Mouse (Mus musculus) embryonic facial prominence, embryonic 12.5 days (tissue): Measurements from ENCODE around the gene Ust. TPM values are rescaled to one million over a fixed set of nuclear protein-coding genes. Genes with fewer than 3 reads are reported as not detected.

ENCODE experiments used
- ATAC-seq: fragments of 200-750 bp; cut with Nextera tagmentation; 2 replicates; pipeline ENCODE4 v1.8.0; 2017; ENCODE audit not compliant: insufficient number of reproducible peaks, insufficient read depth, low FRiP score, low TSS enrichment
- H3K27ac ChIP-seq: fragments of 300-500 bp; sonication (generic); 2 replicates; pipeline ENCODE4 v1.5.1; 2016; ENCODE audit warnings: mild to moderate bottlenecking
- H3K27me3 ChIP-seq: fragments of 300-500 bp; sonication (generic); 2 replicates; pipeline ENCODE4 v1.6.1; 2016; ENCODE audit warnings: mild to moderate bottlenecking, moderate library complexity
- H3K36me3 ChIP-seq: fragments of 300-500 bp; sonication (generic); 2 replicates; pipeline ENCODE4 v1.6.1; 2016; ENCODE audit warnings: mild to moderate bottlenecking
- H3K4me1 ChIP-seq: fragments of 300-500 bp; sonication (generic); 2 replicates; pipeline ENCODE4 v1.6.1; 2016
- H3K4me2 ChIP-seq: fragments of 300-500 bp; sonication (generic); replicated peaks from 2 replicates; pipeline ENCODE4 v1.6.1; 2016; ENCODE audit warnings: mild to moderate bottlenecking, moderate library complexity
- H3K4me3 ChIP-seq: fragments of 300-500 bp; sonication (generic); 2 replicates; pipeline ENCODE4 v1.5.1; 2016; ENCODE audit warnings: mild to moderate bottlenecking
- H3K9ac ChIP-seq: fragments of 300-500 bp; sonication (generic); 2 replicates; pipeline ENCODE4 v1.6.1; 2016; ENCODE audit warnings: mild to moderate bottlenecking, moderate library complexity
- H3K9me3 ChIP-seq: fragments of 300-500 bp; sonication (generic); 2 replicates; pipeline ENCODE4 v1.6.1; 2016; ENCODE audit warnings: mild to moderate bottlenecking, moderate library complexity
- WGBS: fragments of 180-500 bp; shearing (Covaris S2); methylation state at CpG from one replicate; pipeline ENCODE4 v1.1.7; 2016; 5-methylcytosine and 5-hydroxymethylcytosine counted together
- polyA plus RNA-seq: library from polyadenylated mRNA; unstranded; fragments of >200 nt; fragmentation: Nextera tagmentation; extraction: Ambion mirVana; gene quantifications from 2 replicates; pipeline ENCODE4 v1.2.1, GENCODE M21; 2016

Gene Ust
- polyA plus RNA-seq, 1 experiment from 2014 or later, result 7.3 TPM

DNA sequence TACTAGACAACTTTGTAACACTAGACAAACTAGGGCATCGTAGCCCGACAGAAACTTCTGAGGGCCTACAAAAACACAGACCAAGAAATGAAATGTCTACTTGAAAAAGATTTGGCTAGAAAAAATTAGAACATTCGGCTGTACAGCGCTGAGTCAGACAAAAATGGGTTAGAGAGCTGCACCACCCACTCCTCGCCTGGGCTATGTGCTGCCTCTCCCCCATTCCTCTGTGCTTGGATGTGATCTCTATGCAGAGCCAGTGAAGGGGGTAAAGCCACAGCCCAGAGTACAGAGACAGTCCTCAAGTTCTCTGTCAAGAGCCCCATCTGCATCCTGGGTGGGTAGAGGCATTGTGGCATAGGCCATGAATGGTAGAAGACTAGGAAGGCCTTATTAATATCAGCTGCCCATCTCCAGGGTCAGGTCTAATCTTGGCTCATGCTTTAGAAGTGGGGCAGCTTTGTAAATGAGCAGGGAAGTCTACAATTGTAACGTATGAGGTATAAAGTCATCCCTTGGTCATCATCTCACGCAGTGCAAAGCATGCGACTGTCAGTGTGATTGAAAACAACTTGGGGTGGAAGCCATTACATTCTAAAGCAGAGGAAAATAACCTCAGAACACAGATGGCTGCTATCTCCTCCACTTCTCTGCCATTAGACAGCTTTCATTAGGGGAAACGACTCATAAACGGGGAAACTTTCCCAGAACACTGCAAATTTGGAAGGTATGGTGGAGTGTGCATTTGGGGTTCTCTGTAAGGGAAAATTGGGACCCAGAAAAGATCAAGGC is 281.6 kb downstream of the Ust start:
- Histone ChIP-seq H3K9me3 (0 out of 2 replicates have a peak, but pooled peaks cover 4% of the 10 kb centered on the region), H3K27me3 (no peaks in the 10 kb centered on the region), H3K4me3 (no peak overlapping the region), H3K4me2 (no peak overlapping the region), H3K27ac (no peak overlapping the region), H3K9ac (no peak overlapping the region), H3K36me3 (no peaks in the 10 kb centered on the region), H3K4me1 (no peaks in the 10 kb centered on the region; the same call in 1 of the 2 replicates)
- 89% methylated on average over 10 of the region's 10 CpGs for WGBS
- ATAC-seq, result no peak

DNA sequence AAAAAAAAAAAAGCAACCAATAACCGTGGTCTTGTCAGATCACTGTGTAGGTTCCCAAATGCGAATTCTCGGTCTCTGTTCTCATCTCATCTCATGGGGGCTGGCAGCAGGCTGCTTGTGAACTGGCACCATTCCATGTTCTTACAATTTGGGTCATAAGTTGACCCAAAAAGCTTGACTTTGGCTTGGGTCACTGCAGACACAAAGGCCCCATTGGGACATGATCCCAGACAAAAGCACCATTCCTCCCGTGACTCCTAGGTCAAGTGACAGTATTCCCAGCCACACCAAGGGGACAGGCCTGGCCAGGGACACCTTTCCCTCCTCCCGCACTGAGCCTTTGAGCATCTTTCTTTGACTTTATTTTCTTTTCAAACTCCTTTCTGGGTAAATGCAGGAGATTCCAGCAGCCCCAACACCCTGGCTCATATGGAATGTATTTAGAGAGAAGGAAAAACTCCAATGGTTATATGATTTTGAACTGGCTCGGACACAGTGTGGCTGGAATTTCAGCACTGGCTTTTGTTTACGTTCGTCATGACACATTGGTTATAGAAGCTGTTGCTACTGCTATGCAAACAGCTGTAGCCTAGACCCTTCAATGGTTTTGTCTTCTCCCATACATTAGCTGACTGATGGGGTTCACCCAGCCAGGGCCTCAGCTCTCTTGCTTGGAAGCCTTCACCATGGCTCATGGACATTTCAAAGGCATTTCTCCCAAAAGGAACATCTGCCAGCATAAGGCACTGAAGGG is 285.3 kb downstream of the Ust start:
- Histone ChIP-seq H3K27ac (no peak overlapping the region), H3K9ac (no peak overlapping the region), H3K9me3 (0 out of 2 replicates have a peak, but pooled peaks cover 4% of the 10 kb centered on the region), H3K4me2 (no peak overlapping the region), H3K36me3 (no peaks in the 10 kb centered on the region), H3K4me3 (no peak overlapping the region), H3K27me3 (no peaks in the 10 kb centered on the region), H3K4me1 (peaks cover 10% of the 10 kb centered on the region; the same call in 1 of the 2 replicates)
- WGBS, result 73% methylated on average over 8 of the region's 8 CpGs
- ATAC-seq, result no peak

DNA sequence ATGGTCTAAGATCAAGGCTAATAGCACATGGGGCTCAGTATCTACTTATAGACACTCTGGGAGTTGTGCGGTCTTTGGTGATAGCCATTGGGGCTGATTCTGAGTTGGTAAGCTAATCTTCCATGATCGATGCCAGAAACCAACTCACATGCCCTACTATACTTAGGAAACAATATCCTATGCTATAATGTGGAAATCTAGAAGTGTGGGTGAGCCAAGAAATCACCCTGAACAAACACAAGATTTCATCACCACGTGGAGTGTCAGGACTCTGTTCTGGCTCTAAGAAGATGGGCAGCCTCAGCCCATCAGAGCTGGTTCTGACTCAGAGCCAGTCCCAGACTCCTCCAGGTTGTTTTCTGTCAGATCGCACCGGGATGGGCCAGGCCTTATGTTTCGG is 286.1 kb downstream of the Ust start:
- Histone ChIP-seq H3K9me3 (0 out of 2 replicates have a peak, but pooled peaks cover 4% of the 10 kb centered on the region), H3K4me2 (no peak overlapping the region), H3K4me1 (peaks cover 15% of the 10 kb centered on the region; the same call in 1 of the 2 replicates), H3K27ac (no peak overlapping the region), H3K36me3 (no peaks in the 10 kb centered on the region), H3K9ac (no peak overlapping the region), H3K4me3 (no peak overlapping the region), H3K27me3 (no peaks in the 10 kb centered on the region)
- WGBS, result 84% methylated on average over 6 of the region's 6 CpGs
- ATAC-seq, result no peak

DNA sequence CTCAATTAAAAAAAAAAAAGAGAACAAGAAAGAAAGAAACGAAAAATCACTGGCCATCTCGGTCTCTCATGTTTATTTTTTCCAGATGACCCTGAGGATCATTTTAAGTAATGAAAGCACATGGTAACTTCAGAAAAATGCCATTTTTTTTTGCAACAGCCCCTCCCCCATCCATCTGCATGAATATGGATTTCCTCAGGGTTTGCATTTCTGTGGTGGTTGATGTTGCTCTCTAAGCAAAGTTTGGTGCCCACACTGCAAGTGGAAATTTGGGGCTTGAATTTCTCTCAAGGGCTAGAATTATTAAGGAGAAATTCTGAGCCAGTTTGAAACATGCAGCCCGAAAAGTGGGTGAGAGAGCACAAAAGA is 290.3 kb downstream of the Ust start:
- ATAC-seq, result no peak
- H3K4me1 ChIP-seq, result peaks cover 15% of the 10 kb centered on the region; the same call in 1 of the 2 replicates
- no peak overlapping the region for H3K4me2 ChIP-seq
- H3K36me3 ChIP-seq, result no peaks in the 10 kb centered on the region
- no peaks in the 10 kb centered on the region for H3K9me3 ChIP-seq
- WGBS, result 35% methylated on average over 3 of the region's 3 CpGs
- no peak overlapping the region for H3K27ac ChIP-seq
- no peaks in the 10 kb centered on the region for H3K27me3 ChIP-seq
- no peak overlapping the region for H3K4me3 ChIP-seq
- H3K9ac ChIP-seq, result no peak overlapping the region

DNA sequence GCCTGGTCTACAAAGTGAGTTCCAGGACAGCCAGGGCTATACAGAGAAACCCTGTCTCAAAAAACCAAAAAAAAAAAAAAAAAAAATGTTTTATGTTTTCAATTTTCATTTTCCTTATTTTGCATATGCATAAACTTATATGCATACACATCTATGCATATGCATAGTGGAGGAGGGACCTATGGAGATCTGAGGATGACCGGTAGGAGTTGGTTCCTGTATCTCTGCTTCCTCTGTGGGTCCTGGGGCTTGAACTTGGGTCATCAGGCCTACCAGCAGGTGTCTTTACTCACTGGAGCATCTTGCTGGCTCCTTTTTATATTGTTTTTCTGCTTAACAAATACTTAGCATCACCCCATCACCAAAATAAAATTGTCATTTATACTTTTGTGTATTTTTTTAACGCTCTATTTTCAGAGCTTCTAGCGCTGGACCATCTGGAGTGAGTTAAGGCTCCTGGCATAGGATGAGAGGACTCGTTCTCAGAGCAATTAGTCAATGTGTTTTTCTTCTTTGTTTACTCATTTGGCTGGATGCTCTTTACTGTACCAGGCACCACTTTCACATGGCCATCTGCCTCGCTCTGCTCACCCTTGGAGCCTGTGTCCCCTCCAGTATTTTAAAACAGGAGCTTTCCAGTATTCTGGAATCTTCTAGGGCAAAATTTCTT is 290.8 kb downstream of the Ust start:
- no peak overlapping the region for H3K9ac ChIP-seq
- H3K36me3 ChIP-seq, result no peaks in the 10 kb centered on the region
- WGBS, result 32% methylated on average over 5 of the region's 5 CpGs
- H3K4me3 ChIP-seq, result no peak overlapping the region
- ATAC-seq, result 0 out of 2 replicates have a peak, but pooled peaks have one; percentile 52
- no peaks in the 10 kb centered on the region for H3K27me3 ChIP-seq
- no peak overlapping the region for H3K4me2 ChIP-seq
- H3K27ac ChIP-seq, result 0 out of 2 replicates have a peak overlapping the region, but pooled peaks have one; percentile 8
- H3K9me3 ChIP-seq, result no peaks in the 10 kb centered on the region
- H3K4me1 ChIP-seq, result peaks cover 15% of the 10 kb centered on the region; the same call in 1 of the 2 replicates

DNA sequence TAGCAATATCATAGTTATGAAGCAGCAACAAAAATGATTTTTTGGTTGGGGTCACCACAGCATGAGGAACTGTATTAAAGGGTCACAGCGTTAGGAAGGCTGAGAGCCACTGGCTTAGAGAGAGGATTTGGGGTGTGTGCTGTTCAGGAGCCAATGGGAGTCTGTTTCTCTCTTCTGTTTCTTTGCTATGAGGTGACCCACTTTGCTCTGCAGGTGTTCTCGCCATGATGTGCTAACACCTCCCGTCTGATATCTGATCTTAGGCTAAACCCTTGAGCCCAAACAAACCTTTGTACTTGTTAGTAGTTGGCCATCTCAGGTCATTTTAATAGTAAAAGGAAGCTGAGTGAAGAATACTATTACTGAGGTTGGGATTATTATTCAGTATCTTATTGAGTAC is 292.0 kb downstream of the Ust start:
- Histone ChIP-seq H3K4me2 (no peak overlapping the region), H3K4me3 (no peak overlapping the region), H3K9ac (no peak overlapping the region), H3K27ac (no peak overlapping the region), H3K36me3 (no peaks in the 10 kb centered on the region), H3K4me1 (peaks cover 15% of the 10 kb centered on the region; the same call in 1 of the 2 replicates), H3K9me3 (no peaks in the 10 kb centered on the region), H3K27me3 (no peaks in the 10 kb centered on the region)
- WGBS, result 72% methylated on average over 3 of the region's 3 CpGs
- no peak for ATAC-seq

DNA sequence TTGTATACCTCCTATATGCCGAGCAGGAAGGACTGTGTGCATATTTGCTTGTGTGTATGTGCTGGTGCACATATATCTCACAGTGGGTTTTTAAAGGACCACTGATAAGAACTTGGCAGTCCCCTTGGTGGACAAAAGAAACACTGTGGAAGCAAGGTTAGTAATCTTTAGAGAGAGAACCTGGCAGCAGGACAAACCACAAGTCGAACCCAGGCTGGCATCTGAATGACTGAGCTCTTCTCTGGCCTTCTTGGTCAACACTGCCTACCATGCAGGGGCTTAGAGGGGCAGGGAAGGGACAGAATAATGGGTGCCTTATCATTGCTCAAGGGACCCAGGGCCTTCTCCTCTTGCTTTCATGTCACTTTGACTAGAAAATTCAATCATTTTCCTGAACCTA is 294.0 kb downstream of the Ust start:
- no peaks in the 10 kb centered on the region for H3K36me3 ChIP-seq
- ATAC-seq, result no peak
- no peak overlapping the region for H3K27ac ChIP-seq
- H3K4me1 ChIP-seq, result peaks cover 15% of the 10 kb centered on the region; the same call in 1 of the 2 replicates
- no peaks in the 10 kb centered on the region for H3K9me3 ChIP-seq
- H3K4me3 ChIP-seq, result no peak overlapping the region
- no peaks in the 10 kb centered on the region for H3K27me3 ChIP-seq
- WGBS, result 73% methylated on average over 2 of the region's 2 CpGs
- no peak overlapping the region for H3K9ac ChIP-seq
- H3K4me2 ChIP-seq, result no peak overlapping the region

DNA sequence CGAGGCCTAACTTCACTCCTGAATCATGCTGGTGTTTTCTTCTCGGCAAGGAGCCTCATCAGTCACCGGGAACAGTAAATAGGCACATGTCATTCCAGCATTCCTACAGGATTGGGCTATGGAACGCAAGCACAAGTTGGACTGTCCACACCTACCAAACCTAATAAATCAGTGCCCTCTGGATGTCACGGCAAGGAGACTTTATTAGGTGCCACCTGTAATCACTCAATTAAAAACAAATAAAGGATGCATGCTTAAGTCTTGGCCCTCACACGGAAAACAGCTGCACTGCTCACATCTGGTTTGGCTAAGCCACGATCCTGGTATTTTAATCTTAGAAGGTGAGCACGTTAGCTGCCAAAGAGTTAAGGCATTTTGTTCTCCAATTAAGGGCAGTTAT is 294.6 kb downstream of the Ust start:
- Histone ChIP-seq H3K9ac (no peak overlapping the region), H3K36me3 (no peaks in the 10 kb centered on the region), H3K4me2 (no peak overlapping the region), H3K27me3 (no peaks in the 10 kb centered on the region), H3K4me3 (no peak overlapping the region), H3K27ac (no peak overlapping the region), H3K4me1 (peaks cover 12% of the 10 kb centered on the region; the same call in 1 of the 2 replicates), H3K9me3 (no peaks in the 10 kb centered on the region)
- 66% methylated on average over 8 of the region's 8 CpGs for WGBS
- ATAC-seq, result no peak

DNA sequence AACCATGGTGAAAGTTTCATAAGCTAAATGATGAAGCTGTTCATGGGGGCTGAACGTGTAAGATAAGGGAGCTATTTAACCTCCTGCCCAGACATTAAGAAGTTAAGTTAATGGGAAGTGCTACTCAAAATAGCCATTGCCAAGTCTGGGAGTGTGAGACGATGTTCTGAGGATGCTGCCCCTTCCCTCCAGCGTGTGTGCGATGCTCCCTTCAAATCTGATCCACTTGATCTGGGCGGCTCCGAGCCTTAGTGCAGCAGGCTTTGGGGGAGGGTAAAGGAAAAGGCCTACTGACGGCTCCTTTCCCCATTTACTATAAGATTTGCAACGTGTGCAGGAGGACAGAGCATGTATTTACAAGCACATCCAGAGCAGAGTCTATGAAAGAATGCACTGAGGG is 301.7 kb downstream of the Ust start:
- no peaks in the 10 kb centered on the region for H3K27me3 ChIP-seq
- 39% methylated on average over 8 of the region's 8 CpGs for WGBS
- no peak overlapping the region for H3K9ac ChIP-seq
- peaks cover 23% of the 10 kb centered on the region for H3K4me1 ChIP-seq
- no peak overlapping the region for H3K27ac ChIP-seq
- H3K9me3 ChIP-seq, result no peaks in the 10 kb centered on the region
- no peak overlapping the region for H3K4me2 ChIP-seq
- H3K36me3 ChIP-seq, result no peaks in the 10 kb centered on the region
- no peak for ATAC-seq
- H3K4me3 ChIP-seq, result no peak overlapping the region

DNA sequence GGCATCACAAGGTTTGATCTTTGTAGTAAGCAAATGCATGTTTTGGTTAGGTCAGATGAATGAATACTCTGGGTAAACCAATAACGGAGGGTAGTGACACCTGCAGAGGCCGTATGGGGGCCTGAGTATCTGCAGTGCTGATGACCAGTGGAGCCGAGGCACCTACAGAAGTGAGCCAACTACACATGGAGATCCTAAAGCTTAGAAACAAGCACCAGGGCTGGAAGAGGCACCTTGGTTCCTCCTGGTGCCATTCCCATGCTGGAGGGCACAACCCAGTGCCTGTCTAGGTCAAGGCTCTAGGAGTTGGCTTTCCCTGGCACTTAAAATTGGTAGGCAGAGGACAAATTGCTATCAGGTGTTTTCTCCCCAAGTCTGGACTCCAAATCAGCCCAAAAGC is 303.4 kb downstream of the Ust start:
- no peak for ATAC-seq
- H3K27me3 ChIP-seq, result no peaks in the 10 kb centered on the region
- H3K4me3 ChIP-seq, result no peak overlapping the region
- 91% methylated on average over 3 of the region's 3 CpGs for WGBS
- H3K4me2 ChIP-seq, result no peak overlapping the region
- no peak overlapping the region for H3K9ac ChIP-seq
- H3K36me3 ChIP-seq, result no peaks in the 10 kb centered on the region
- H3K9me3 ChIP-seq, result no peaks in the 10 kb centered on the region
- H3K27ac ChIP-seq, result no peak overlapping the region
- peaks cover 30% of the 10 kb centered on the region for H3K4me1 ChIP-seq

DNA sequence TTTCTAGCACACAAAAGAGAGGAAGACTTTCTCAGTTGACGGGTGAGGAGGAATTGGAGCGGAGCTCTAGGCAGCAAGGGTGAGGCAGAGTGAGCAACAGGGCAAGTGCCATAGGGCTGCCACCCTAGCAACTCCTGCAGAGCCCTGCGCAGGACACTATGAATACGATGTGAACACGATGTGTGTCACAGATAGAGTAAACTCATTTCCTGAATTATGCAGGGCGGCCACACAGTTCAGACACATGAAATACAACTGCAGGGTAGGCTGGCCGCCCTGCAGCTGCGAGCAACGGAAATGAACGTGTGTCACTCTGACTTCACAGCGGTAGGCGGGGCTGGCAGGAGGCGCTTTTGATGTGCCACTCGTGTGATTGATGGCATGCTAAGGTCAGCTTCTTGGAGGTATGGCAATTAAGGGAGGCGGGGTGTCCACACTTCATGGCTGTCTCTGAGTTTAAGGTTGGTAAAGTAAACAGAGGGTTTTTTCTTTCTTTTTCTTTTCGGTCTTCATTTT is 304.7 kb downstream of the Ust start:
- 30% methylated on average over 16 of the region's 16 CpGs for WGBS
- no peak for ATAC-seq
- H3K36me3 ChIP-seq, result no peaks in the 10 kb centered on the region
- no peaks in the 10 kb centered on the region for H3K9me3 ChIP-seq
- H3K27ac ChIP-seq, result peak overlapping the region; percentile 74
- no peak overlapping the region for H3K4me3 ChIP-seq
- H3K4me2 ChIP-seq, result peak overlapping the region; percentile 18
- no peaks in the 10 kb centered on the region for H3K27me3 ChIP-seq
- peaks cover 34% of the 10 kb centered on the region for H3K4me1 ChIP-seq
- no peak overlapping the region for H3K9ac ChIP-seq
